Mouse (Mus musculus): ENCODE data around the gene Gm8246.
"Not testable (repeated sequence)": the region's sequence is repeated elsewhere in the genome, so short reads cannot be mapped to it uniquely, and the experiment has no call there.

Gm8246 gene

GRCm38 (mm10) chr14:5477730-5478129 is at the start of gene Gm8246:
Gene Gm8246, minus strand, starts transcription at chr14:5477830.
- DNase-seq (ENCODE audit: low read depth, low spot score): not testable (repeated sequence)

- not testable (repeated sequence) for DNase-seq (ENCODE audit: low read depth, low spot score)
These were observed 23.7 kb upstream of the Gm8246 start, which contains the start of gene Gm3488 for GRCm38 (mm10) chr14:5501374-5501773. Gene Gm3488, plus strand, starts transcription at chr14:5501674.

- not testable (repeated sequence) for DNase-seq (ENCODE audit: low read depth, low spot score)
These were observed 6.3 kb upstream of the Gm8246 start, which contains the start of gene Gm3187 for GRCm38 (mm10) chr14:5483907-5484306. Gene Gm3187, plus strand, starts transcription at chr14:5484207.

GRCm38 (mm10) chr14:5460469-5460868 is 17.2 kb downstream of the Gm8246 start:
- DNase-seq (ENCODE audit: low read depth, low spot score): not testable (repeated sequence)

GRCm38 (mm10) chr14:5455367-5455766 is 22.3 kb downstream of the Gm8246 start, which contains the start of gene Gm3194:
Gene Gm3194, minus strand, starts transcription at chr14:5455467.
- not testable (repeated sequence) for DNase-seq (ENCODE audit: low read depth, low spot score)

Measured in retina, adult 2 months (tissue).